Mouse (Mus musculus) C2C12 (cell line): ENCODE data around the gene Magi1.

Experiments
- CEBPB ChIP-seq: IDR thresholded peaks from one replicate; pipeline ENCODE4 v1.6.1; 2011; ENCODE audit warnings: low read depth, mild to moderate bottlenecking, control low read depth, moderate library complexity
- CTCF ChIP-seq: IDR thresholded peaks from one replicate; pipeline ENCODE4 v1.5.1; 2011; ENCODE audit not compliant: control insufficient read depth, insufficient read depth, insufficient read length
- FOSL1 ChIP-seq: IDR thresholded peaks from one replicate; pipeline ENCODE4 v1.8.0; 2011; ENCODE audit warnings: mild to moderate bottlenecking, low read length; ENCODE audit not compliant: poor library complexity, insufficient read depth, severe bottlenecking
- MAX ChIP-seq: IDR thresholded peaks from one replicate; pipeline ENCODE4 v1.6.1; 2011; ENCODE audit warnings: mild to moderate bottlenecking, control low read depth
- MYOD1 ChIP-seq: IDR thresholded peaks from one replicate; pipeline ENCODE4 v1.6.1; 2011; ENCODE audit warnings: low read depth; ENCODE audit not compliant: control insufficient read depth, insufficient read length
- USF1 ChIP-seq: IDR thresholded peaks from one replicate; pipeline ENCODE4 v1.6.1; 2011; ENCODE audit warnings: low read depth, mild to moderate bottlenecking, control low read depth, moderate library complexity

DNA sequence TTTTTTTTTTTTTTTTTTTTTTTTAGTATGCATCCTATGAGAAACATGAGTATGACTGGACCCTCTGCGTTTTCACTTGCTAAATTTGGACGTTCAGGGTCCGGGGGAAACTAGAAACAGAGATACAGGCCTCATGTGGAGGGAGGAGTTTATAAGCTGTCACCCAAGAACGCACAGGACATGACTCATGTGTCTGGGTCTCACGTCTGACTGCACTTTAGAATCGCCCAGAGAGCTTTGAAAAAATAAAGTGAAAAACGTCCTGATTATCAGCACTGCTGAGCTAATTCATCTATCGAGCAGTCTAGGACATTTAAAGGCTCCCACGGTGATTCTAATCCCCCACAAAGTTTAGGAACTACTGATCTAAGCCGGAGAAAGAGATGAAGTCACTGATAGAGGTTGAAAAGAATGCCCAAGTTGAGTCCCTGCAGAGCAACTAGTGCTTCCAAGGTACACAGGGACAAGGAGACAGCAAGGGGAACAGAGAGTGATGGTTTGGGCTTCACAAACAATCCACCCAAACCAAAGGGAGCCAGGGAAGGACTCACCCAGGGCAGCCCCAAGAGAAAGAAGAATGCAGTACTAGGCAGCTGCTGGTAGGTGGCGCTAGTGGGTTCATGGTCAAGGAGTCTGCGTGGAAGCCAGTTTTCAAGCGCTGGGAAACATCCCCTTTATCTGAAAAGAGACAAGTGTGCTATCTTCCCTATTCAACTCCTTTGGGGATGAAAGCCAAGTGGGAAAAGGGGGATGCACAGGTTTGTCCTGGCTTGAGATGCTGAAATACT lies 626.3 kb downstream of the Magi1 start:
- TF ChIP-seq CTCF (no peak), MAX (no peak), USF1 (no peak), FOSL1 (no peak), CEBPB (no peak), MYOD1 (no peak)
